Mouse (Mus musculus): ENCODE measurements around the gene Acrbp.

The Acrbp gene

DNA sequence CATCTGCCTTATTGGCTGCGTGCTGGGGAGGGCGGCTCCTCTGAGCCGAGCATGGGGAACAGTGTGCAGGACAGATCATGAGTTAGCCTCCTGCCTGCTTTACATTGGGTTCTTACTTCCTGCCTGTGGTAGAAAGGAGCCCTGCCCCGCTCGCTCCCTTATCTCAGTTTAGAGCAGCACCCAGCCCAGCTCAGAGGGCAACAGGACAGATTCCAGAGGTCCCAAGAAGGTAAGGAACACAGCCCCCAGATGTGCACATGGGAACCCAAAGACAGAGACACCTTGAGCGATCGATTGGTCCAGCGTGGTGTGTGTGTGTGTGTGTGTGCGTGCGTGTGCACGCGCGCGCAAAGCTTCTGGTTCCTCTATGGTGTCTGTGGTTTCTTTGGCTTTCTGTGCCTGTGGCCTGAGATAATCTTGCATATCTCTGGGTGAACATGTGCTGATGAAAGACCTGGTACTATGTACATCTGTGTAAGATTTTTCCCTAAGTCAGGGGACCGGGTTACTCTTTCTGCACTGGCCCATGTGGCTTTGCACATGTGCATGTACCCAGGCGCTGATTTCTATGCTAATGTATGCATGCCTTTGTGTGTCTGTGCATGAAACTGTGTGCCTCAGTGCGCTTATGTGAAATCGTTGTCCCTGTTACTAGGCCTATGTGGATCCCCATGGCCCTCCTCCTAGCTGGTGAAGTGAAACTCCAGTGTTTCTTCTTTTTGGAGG, 21.8 kb downstream of the Acrbp start:
- no peak for DNase-seq (ENCODE audit: low read depth, low spot score)

DNA sequence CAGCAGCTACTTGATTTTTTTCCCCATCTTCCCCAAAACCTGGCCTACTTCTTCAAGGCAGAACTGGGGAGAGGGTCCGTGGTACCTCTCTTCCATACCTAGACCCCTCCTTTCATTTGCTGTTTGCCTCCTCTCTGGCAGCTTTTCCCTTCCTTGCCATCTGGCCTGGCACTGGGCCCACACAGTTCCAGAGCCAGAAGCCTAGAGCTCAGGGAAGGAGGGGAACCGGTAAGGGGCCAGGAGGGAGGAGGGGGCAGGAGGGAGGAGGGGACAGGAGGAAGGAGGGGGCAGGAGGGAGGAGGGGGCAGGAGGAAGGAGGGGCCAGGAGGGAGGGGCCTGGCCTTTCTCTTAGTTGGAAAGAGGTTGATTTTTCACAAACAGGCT, 22.4 kb downstream of the Acrbp start:
- DNase-seq (ENCODE audit: low read depth, low spot score) = no peak

DNA sequence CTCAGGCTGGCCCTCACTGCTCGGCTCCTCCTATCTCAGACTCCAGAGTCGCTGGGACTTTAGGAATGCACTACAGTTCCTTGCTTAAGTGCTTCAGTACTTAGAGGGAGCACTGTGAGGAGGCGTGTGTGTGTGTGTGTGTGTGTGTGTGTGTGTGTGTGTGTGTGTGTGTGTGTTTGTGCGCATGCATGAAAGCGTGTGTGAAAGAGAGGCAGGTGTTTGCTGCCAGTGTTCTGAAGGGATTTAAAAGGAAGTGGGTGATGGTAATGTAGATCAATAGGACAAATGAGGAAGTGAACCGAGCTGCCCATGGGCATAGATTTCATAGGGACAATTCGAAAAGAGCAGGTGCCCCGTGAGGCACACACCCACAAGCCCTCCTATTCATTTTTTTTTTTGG, 24.3 kb downstream of the Acrbp start:
- DNase-seq (ENCODE audit: low read depth, low spot score) = no peak

DNA sequence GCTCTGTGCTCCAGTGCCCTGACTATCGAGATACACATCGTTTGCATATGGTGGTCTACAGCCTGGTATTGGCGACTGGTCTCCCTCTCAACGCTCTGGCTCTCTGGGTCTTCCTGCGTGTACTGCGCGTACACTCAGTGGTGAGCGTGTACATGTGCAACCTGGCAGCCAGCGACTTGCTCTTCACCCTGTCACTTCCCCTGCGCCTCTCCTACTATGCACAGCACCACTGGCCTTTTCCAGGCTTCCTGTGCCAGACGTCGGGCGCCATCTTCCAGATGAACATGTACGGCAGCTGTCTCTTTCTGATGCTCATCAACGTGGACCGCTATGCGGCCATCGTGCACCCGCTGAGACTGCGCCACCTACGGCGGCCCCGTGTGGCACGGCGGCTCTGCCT, 31.9 kb downstream of the Acrbp start:
- no peak for DNase-seq (ENCODE audit: low read depth, low spot score)

DNA sequence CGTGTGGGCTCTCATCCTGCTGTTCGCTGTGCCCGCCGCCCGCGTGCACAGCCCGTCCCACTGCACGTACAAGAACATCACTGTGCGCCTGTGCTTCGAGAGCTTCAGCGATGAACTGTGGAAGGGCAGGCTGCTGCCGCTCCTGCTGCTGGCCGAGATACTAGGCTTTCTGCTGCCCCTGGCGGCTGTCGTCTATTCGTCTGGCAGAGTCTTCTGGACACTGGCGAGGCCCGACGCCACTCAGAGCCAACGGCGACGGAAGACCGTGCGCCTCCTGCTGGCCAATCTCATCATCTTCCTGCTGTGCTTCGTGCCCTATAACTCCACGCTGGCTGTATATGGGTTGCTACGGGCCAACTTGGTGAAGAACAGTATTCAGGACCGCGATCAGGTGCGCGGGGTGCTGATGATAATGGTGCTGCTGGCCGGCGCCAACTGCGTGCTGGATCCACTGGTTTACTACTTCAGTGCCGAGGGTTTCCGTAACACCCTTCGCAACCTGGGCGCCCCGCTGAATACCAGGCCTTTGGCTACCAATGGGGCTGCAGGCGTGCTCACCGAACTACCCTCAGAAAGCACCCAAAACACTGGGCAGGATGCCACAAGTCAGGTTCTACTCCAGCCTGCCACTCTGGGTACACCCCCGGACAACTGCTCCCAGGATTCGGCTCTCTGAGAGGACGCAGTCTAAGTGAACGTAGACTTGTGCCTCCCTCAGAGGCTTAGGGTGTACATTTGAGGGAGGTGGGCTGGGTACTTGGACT, 32.5 kb downstream of the Acrbp start:
- DNase-seq (ENCODE audit: low read depth, low spot score) = peak; percentile 78

DNA sequence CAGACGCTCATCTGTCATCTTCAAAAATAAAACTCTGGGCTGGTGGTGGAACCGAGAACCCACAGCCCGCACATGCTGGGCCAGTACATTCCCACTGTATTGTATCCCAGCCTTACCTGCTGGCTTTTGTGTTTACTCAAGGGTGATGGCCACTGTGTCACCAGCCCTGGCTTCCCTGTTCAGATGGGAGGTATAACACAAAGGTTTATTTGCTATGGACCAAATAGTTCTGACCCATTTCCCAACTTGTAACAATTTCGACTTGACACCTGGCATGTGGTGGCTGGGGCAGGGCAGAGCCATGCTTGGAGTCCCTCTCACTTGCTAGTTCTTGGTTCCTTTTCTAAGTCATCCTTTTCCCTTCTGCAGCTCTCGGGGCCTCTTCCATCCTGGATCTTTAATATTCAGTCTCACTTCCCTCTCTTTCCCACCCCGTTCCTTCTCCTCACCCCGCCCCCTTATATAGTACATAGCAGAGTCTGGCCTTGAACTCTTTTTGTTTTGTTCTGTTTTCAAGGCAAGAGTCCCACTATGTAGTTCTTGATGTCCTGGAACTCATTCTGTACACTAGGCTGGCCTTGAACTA, 33.4 kb downstream of the Acrbp start:
- DNase-seq (ENCODE audit: low read depth, low spot score) = no peak

DNA sequence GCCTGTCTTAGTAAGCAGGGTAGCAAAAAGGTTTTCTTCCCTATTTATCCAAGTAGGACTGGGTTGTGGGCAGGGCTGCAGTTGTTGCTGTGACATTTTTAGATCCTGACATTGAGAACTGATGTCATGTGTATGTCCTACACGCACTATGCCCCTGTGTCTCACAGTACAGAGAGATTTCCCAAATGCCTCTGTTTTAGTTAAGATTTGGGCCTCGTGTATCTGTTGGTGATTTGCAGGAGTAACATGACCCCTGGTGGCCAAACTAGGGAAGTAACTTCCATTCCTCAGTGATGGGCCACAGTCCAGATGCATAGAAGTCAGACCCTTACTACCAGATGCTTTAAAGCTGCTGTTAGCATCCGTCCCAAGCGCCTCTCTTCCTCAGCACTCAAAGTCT, 34.9 kb downstream of the Acrbp start:
- DNase-seq (ENCODE audit: low read depth, low spot score) = no peak

DNA sequence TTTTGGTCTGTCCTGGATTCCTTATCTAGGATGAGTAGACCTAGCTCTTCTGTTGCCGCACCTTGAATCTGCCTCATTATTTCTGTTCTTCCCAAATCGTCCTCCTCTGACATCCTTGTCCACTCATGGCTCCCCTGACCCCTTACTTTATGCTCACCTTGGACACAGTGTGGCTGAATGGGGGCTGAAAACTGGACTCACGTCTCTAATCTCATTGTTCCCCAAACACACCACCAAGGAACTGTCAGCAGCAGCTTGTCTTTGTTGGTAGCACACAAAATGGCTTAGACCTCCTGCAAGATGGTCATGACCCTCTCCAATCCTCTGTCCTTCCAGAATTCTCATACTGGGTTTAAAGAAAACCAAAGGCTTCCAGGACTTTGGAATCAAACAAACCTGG, 38.4 kb downstream of the Acrbp start:
- no peak for DNase-seq (ENCODE audit: low read depth, low spot score)

DNA sequence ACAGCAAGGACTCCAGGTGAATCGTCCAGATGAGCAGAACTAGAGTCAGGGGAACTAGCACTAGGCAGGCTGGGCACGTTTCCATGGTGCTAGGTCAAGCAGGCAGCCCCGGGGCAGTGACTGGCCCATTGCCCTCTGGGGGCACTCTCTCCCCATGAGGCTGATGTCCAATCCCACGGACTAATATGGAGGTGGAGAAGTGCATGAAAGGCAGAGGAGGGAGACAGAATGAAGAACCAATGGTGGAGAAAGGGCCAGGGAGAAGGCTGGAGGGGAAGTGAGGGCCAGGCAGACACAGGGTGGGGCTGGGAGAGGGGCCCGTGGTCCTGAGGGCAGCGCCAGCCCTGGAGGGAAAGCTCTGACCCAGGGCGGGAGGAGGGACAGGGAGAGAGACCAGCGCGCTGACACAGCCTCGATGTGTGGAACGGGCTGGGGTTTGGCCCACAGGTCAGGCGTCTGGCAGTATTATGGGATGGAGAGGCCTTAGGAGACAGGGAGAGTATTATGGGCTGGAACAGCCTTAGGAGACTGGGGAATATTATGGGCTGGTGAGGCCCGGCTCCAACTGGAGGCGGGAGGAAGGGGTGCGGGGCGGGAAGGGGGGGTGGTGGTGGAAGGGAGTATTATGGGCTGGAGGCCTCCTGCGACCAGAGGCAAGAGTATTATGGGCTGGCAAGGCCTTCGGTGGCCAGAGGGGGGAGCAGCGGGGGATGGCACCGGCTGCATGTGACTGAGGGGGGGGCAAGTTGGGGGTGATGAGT, 39.3 kb downstream of the Acrbp start:
- DNase-seq (ENCODE audit: low read depth, low spot score) = peak; percentile 81

DNA sequence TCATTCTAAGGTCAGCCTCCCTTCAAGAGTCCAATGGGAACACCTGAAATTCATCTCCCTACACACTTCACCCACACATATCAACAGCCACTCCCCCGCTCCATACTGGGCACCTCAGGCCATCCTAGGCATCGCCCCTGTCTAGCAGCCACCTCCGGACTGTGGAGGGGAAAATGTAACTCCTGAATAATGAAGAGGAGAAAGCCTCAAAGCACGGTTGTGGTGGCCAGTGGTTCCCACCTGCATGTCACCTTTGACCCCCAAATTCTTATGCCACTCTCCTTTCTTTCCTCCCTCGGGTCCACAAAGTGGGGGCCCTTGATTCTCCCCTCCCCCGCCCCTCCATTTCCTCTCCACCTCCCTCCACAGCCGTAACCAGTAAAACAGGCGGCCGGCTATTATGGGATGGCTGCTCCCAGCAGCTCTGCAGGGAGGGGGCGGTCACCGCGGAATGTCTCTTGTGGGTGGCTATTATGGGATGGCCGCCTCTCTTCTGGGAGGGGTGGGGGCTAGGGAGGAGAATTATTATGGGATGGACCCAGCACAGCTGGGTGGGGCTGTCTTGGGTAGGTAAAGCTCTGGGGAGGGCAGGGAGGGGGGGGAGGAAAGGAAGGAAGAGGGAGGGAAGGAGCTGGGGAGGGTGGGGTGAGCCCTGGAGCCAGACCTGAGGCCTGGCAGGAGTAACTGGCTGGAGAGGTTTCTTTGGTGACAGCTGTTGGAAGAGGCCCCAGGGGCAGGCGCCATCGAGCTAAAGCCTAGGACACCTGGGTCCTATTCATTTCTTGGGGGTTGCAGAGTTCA, 40.2 kb downstream of the Acrbp start:
- DNase-seq (ENCODE audit: low read depth, low spot score) = peak; percentile 50

DNA sequence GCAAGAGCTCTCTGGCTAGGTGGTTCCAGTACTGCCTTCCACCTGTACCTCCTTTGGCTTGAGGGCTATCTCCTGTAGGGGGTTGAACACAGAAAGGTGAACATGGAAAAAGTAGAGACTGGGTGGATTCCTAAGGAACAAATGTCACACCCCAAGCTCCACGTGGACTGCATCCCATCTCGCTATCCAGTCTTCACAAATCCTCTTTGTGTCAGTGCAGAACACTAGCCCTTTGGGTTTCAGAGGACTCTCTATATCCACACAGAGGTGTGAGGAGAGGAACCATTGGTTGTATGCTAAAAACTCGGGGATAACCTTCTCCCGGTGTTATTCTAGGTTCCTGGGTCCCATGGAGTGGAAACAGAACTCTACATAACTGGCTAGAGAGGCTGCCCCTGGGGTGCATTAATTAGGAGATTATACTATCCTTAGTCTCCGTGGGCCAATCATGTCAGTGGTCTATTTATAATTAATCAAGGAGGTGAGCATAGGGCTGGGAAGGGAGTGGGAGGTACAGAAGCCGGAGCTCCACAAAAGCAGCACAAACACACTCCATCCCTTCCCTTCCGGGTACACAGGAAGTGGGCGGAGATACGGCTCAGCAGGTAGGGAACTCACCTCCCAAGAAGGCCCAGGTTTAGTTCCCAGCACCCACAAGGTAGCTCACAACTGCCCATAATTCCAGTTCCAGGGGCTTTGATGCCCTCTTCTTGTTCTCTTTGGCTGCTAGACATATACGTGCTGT, 41.0 kb downstream of the Acrbp start:
- DNase-seq (ENCODE audit: low read depth, low spot score) = no peak

DNA sequence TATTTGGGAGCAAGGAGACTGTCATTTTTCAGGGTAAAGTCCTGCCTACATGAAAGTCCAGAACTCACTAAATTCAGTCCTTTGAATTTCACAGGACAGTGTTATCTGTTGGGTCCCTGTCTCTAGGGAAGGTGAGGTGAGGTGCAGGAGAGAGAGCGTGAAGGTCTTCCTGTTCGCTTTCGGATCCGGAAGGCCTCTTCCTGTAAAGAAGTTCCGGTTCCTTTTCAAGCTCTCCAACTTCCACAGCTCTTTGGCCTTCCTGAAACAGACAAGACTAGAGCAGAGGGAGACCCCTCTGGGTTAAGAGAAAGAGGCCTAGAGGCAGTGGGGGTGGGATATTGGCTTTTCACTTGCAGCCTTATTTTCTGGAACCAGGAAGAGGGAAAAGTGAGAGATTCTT, 42.9 kb downstream of the Acrbp start:
- no peak for DNase-seq (ENCODE audit: low read depth, low spot score)

DNA sequence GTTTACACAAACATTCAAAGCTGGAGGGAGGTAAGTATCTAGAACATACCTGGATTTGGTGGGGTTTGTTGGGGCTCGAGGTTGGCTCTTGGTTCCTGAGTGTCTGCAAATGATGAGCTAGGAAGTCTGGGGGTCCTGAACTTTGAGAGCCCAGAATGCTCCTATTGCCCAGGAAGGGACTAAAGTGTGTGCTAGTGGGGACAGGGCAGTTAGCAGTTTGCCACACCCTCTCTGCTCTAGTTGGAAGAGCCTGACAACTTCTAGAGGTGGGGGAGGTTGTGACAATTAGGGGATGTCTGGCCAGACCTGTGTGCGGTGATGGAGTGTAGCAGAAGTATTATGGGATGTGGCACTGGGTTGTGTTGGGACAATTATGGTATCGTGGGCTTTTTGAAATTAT, 45.4 kb downstream of the Acrbp start:
- DNase-seq (ENCODE audit: low read depth, low spot score) = no peak

DNA sequence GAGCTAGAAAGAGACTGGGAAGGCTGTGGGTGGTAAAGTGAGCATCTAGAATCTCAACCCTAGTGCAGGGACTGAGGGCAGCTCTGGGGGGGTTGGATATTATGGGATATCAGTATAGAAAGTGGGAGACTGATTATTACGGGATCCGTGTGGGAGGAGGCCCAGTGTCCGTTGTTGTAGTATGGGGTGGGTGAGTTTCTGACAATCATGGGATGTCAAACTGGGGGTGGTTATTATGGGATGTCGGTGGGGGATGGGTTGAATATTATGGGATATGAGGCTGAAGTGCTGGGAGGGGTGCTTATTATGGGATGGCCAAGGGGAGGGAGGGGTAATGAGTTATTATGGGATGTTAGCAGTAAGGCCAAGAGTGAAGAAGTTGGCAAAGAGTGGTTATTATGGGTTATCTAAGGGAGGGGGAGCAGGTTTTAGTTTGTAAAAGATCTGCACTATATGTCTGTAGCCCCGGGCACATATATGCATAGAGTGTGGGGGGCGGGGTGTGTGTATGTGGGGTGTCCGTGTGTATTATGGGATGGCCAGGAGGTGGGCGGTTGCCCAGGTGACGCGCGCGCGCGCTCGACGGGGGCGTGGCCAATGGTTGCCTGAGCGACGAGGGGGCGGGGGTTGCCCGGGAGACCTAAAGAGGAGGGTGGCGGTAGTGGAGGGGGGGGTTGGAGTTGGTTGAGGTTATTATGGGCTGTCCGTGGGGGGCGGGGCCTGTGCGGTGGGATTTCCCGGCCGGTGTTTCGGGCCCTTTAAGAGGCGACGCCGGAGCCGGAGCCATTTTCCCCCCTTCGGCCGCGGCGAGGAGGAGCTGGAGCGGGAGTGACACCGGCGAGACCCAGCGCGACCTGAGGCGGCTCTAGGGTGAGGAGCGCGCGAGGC, 46.1 kb downstream of the Acrbp start, which contains the start of gene Chd4:
TSS of gene Chd4 (plus strand) at position 591 of the 888 bp plus-strand sequence.
- DNase-seq (ENCODE audit: low read depth, low spot score) = peak; percentile 82

DNA sequence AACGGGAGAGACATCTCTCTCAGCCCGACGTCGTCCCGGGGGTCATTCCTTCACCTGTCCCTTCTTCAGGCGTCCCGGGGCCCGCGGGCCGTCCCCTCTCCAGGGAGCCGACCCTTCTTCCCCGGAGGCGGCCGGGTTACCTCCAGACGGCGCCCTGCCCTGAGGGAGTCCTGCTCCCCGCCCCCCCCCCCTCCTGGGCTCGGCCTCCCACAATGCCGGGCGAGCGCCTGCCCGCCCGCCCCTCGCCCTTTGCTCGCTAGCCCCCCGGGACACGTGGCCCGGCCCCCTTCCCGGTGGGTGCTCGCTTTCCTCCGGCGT, 46.7 kb downstream of the Acrbp start:
- no peak for DNase-seq (ENCODE audit: low read depth, low spot score)

DNA sequence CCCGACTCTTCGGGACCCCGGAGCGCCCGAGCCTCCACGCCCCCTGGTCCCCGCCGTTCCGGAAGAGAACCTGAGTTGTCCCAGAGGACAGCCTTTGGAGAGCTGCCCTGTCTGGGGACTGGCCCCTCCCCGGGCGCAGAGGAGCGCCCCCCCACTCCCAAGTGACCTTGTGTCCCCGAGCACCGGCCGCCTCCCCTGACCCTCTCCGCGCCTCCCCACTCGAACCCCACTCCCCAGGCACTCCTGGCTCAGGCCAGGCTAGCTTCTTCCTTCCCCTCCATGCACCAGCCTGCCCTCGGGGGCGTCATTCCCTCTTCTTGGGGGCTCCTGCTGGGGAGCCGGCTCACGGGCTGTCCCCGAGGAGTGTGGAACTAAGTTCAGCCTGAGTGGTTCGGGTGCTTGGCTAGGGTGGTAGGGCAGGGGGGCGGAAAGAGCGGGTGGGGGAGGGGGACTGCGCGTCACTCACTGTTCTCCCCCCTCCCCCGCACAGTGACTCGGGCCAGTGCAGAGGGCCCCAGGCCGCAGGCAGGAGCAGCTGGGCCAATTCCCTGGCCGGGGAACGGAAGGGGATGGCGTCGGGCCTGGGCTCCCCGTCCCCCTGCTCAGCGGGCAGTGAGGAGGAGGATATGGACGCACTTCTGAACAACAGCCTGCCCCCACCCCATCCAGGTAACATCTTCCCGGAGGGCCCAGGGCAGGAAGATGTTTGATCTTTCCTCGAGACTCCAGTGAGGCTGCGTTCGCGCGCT, 47.3 kb downstream of the Acrbp start:
- DNase-seq (ENCODE audit: low read depth, low spot score) = no peak

DNA sequence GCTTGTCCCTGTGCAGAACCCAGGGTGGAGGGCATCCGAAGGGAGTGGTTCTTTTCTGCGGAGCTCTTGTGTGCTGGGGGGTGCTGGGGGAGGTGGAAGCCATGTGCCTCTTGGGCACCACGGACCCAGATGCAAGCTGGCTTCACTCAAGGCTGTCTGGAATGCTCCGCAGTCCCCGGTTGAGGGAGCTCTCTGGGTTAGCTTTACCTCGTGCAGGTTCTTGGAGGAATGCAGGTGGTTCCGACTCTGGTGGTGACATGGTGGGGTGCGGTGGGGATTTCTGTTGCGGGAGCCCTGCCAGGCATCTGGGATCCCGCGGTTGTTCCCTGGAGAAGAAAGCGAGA, 47.8 kb downstream of the Acrbp start:
- no peak for DNase-seq (ENCODE audit: low read depth, low spot score)

DNA sequence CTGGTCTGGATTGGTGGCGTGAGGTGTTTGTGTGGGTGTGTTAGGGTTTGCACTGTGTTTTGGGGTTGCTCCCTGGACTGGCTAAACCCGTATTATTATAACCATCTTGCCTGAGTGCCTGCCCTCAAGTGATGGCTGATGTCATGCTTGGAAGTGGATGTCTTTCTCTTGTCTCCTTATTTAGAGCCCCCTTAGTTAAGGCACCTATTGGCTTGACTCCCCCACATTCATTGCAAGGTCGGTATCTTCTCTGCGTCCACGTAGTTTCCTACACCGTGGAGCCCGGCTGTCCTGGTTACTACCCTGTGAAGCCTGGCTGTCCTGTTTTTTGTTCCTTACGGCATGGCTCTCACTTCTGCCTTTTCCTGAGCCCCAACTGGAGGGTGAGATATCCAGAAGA, 48.5 kb downstream of the Acrbp start:
- no peak for DNase-seq (ENCODE audit: low read depth, low spot score)

DNA sequence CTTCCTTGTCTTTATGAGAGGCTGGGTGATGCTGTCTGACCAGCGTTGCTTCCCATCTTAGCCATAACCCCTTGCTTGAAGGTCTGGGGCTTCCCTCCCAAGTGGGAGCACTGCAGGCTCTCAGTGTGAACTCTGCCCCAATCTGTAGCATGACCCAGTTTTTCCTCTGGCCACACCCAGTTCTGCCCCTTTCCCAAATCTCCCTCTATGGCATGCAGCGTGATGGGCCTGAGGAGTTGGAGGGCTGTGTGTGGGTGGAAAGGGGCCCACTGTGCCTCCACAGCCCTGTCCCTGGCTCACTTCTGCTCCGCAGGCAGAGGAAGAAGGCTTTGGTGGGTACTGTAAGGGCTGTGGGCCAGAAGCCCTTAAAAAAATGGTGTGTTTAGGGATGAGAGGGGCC, 49.0 kb downstream of the Acrbp start:
- no peak for DNase-seq (ENCODE audit: low read depth, low spot score)

All from retina, adult 2 months (tissue).